Mouse (Mus musculus) MEL (cell line): ENCODE data around the gene Prlhr. TPM values are rescaled to one million over a fixed set of nuclear protein-coding genes. Genes with fewer than 3 reads are reported as not detected.

Experiments
- DNase-seq: peaks from one replicate; pipeline ENCODE4 v3.0.0; 2011; ENCODE audit warnings: low read depth, low spot score
- H3K27ac ChIP-seq: 2 replicates; pipeline ENCODE4 v1.5.1; 2012; ENCODE audit warnings: low read depth, mild to moderate bottlenecking, control low read depth, low read length, moderate library complexity; ENCODE audit not compliant: control insufficient read depth
- H3K27me3 ChIP-seq, 2 experiments: fragments of 150-350 bp in 1 of 2; sonication (generic) in 1 of 2; 2 replicates each; pipeline ENCODE4 v1.6.1; 2012; ENCODE audit warnings: low read length in 2 of 2, mild to moderate bottlenecking in 2 of 2, improper control_type of control experiment in 1 of 2, moderate library complexity in 1 of 2; ENCODE audit not compliant: insufficient read depth in 2 of 2, control insufficient read depth in 1 of 2
- H3K36me3 ChIP-seq, 2 experiments: 2 replicates each; pipeline ENCODE4 v1.6.1; 2012 to 2014; ENCODE audit warnings: low read length in 2 of 2, improper control_type of control experiment in 1 of 2, inconsistent platforms in 1 of 2, mild to moderate bottlenecking in 1 of 2; ENCODE audit not compliant: insufficient read depth in 2 of 2, control insufficient read depth in 1 of 2
- H3K4me1 ChIP-seq, 2 experiments: fragments of 150-350 bp in 1 of 2; sonication (generic) in 1 of 2; 2 replicates each; pipeline ENCODE4 v1.6.1; 2012; ENCODE audit warnings: low read length in 2 of 2, improper control_type of control experiment in 1 of 2, mild to moderate bottlenecking in 1 of 2; ENCODE audit not compliant: insufficient read depth in 2 of 2, control insufficient read depth in 1 of 2
- H3K4me3 ChIP-seq, 2 experiments: fragments of 150-350 bp in 1 of 2; sonication (generic) in 1 of 2; 2 replicates each; pipeline ENCODE4 v1.5.1; 2012; ENCODE audit warnings: low read depth in 2 of 2, low read length in 2 of 2, mild to moderate bottlenecking in 2 of 2, moderate library complexity in 2 of 2, control low read depth in 1 of 2, improper control_type of control experiment in 1 of 2; ENCODE audit not compliant: control insufficient read depth in 1 of 2, insufficient read depth in 1 of 2
- H3K79me2 ChIP-seq: 2 replicates; pipeline ENCODE4 v1.6.1; 2012; ENCODE audit warnings: mild to moderate bottlenecking, low read length, moderate library complexity; ENCODE audit not compliant: control insufficient read depth, poor library complexity, insufficient read depth
- H3K9ac ChIP-seq: 2 replicates; pipeline ENCODE4 v1.6.1; 2012; ENCODE audit warnings: low read depth, mild to moderate bottlenecking, control low read depth, low read length, moderate library complexity; ENCODE audit not compliant: control insufficient read depth, poor library complexity, severe bottlenecking
- H3K9me3 ChIP-seq: fragments of 150-350 bp; sonication (generic); replicated peaks from 2 replicates; pipeline ENCODE4 v1.6.1; 2012; ENCODE audit warnings: mild to moderate bottlenecking, low read length, improper control_type of control experiment, moderate library complexity; ENCODE audit not compliant: insufficient read depth
- CHD2 ChIP-seq: IDR thresholded peaks from 2 replicates; pipeline ENCODE4 v1.6.1; 2011; ENCODE audit warnings: low read length, improper control_type of control experiment
- E2F4 ChIP-seq: IDR thresholded peaks from 2 replicates; pipeline ENCODE4 v1.6.1; 2011; ENCODE audit warnings: low read depth, low read length, improper control_type of control experiment, borderline replicate concordance
- ETS1 ChIP-seq: IDR thresholded peaks from 2 replicates; pipeline ENCODE4 v1.6.1; 2012; ENCODE audit warnings: low read depth, mild to moderate bottlenecking, inconsistent platforms, low read length, improper control_type of control experiment, moderate library complexity
- GABPA ChIP-seq: IDR thresholded peaks from 2 replicates; pipeline ENCODE4 v1.6.1; 2012; ENCODE audit warnings: low read depth, mild to moderate bottlenecking, inconsistent platforms, low read length, improper control_type of control experiment, moderate library complexity
- GATA1 ChIP-seq: IDR thresholded peaks from 2 replicates; pipeline ENCODE4 v1.6.1; 2011; ENCODE audit warnings: low read depth, low read length, improper control_type of control experiment
- HCFC1 ChIP-seq: IDR thresholded peaks from 2 replicates; pipeline ENCODE4 v1.6.1; 2012; ENCODE audit warnings: low read depth, mild to moderate bottlenecking, inconsistent platforms, low read length, improper control_type of control experiment, moderate library complexity
- JUND ChIP-seq: IDR thresholded peaks from 2 replicates; pipeline ENCODE4 v1.6.1; 2011; ENCODE audit warnings: low read depth, mild to moderate bottlenecking, improper control_type of control experiment, low read length
- MAX ChIP-seq: IDR thresholded peaks from 2 replicates; pipeline ENCODE4 v1.6.1; 2011; ENCODE audit warnings: low read length, improper control_type of control experiment
- MAZ ChIP-seq: IDR thresholded peaks from 2 replicates; pipeline ENCODE4 v1.6.1; 2012; ENCODE audit warnings: low read depth, mild to moderate bottlenecking, inconsistent platforms, low read length, improper control_type of control experiment
- MXI1 ChIP-seq: IDR thresholded peaks from 2 replicates; pipeline ENCODE4 v1.6.1; 2011; ENCODE audit warnings: mild to moderate bottlenecking, low read depth, low read length, improper control_type of control experiment
- NELFE ChIP-seq: IDR thresholded peaks from 2 replicates; pipeline ENCODE4 v1.6.1; 2011; ENCODE audit warnings: low read depth, low read length, improper control_type of control experiment
- POLR2A ChIP-seq, 2 experiments: IDR thresholded peaks; 2 replicates each; pipeline ENCODE4 v1.6.1; 2011 to 2012; ENCODE audit warnings: low read length in 2 of 2, mild to moderate bottlenecking in 2 of 2, control low read depth in 1 of 2, improper control_type of control experiment in 1 of 2, low read depth in 1 of 2, moderate library complexity in 1 of 2; ENCODE audit not compliant: control insufficient read depth in 1 of 2, insufficient read depth in 1 of 2, poor library complexity in 1 of 2
- RAD21 ChIP-seq: IDR thresholded peaks from 2 replicates; pipeline ENCODE4 v1.6.1; 2011; ENCODE audit warnings: mild to moderate bottlenecking, low read depth, low read length, improper control_type of control experiment
- TAL1 ChIP-seq: IDR thresholded peaks from 2 replicates; pipeline ENCODE4 v1.6.1; 2012; ENCODE audit warnings: mild to moderate bottlenecking, inconsistent platforms, low read length, moderate library complexity, mixed read lengths
- TBP ChIP-seq: IDR thresholded peaks from 2 replicates; pipeline ENCODE4 v1.8.0; 2011; ENCODE audit warnings: low read depth, low read length, improper control_type of control experiment
- USF1 ChIP-seq: IDR thresholded peaks from 2 replicates; pipeline ENCODE4 v1.6.1; 2014; ENCODE audit warnings: low read depth, mild to moderate bottlenecking, inconsistent platforms, low read length, improper control_type of control experiment, moderate library complexity
- USF2 ChIP-seq, 2 experiments: IDR thresholded peaks; 2 replicates each; pipeline ENCODE4 v1.6.1; 2011 to 2012; ENCODE audit warnings: improper control_type of control experiment in 2 of 2, low read length in 2 of 2, borderline replicate concordance in 1 of 2, inconsistent platforms in 1 of 2, low read depth in 1 of 2, mild to moderate bottlenecking in 1 of 2; ENCODE audit not compliant: insufficient read depth in 1 of 2
- ZC3H11A ChIP-seq: IDR thresholded peaks from 2 replicates; pipeline ENCODE4 v1.6.1; 2012; ENCODE audit warnings: low read depth, mild to moderate bottlenecking, inconsistent platforms, low read length, improper control_type of control experiment
- polyA plus RNA-seq, 2 experiments: library from polyadenylated mRNA; stranded (reverse) in 1 of 2; unstranded in 1 of 2; fragments of >175 nt in 1 of 2; fragments of >200 nt in 1 of 2; gene quantifications; 2 replicates each; pipeline versions ENCODE4 v1.2.1 to v1.2.4; 2012; ENCODE audit warnings: low replicate concordance in 2 of 2, low read depth in 1 of 2; ENCODE audit not compliant: insufficient read length in 2 of 2, insufficient read depth in 1 of 2, missing spikeins in 1 of 2
- total RNA-seq: library from RNA; depleted of rRNA; stranded (reverse); fragments of 300-350 nt; gene quantifications from 2 replicates; pipeline ENCODE4 v1.2.3, GENCODE M21; 2012

Prlhr gene
- total and polyA plus RNA-seq, 3 experiments = not detected

DNA sequence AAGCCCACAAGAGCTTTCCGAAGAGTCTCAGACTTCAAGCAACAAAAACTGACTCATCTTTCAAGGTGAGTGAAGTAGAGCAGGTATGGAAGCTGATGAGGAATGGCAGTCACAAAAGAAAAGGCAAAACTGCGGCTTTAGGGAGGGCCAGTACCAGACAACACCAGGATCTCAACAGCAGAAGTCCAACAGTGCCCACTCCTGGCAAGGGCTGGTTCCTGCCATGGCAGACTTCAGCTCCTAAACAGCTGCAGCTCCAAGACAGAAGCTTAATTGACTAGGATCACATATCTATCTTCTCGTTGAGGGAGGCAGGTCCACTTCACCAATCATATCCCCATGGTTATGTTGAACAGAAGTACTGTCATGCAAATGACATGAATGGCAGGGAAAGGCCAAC lies 45.3 kb upstream of the Prlhr start:
- H3K79me2 ChIP-seq = no peaks in the 10 kb centered on the region
- TF ChIP-seq TAL1 = no peak
- TF ChIP-seq RAD21 = peak; percentile 9
- TF ChIP-seq, all 39 proteins: peak for 1
- H3K4me1 ChIP-seq = no peaks in the 10 kb centered on the region
- no peaks in the 10 kb centered on the region for H3K9me3 ChIP-seq
- no peak overlapping the region for H3K9ac ChIP-seq
- no peak for DNase-seq
- peaks cover 0 to 1% of the 10 kb centered on the region in 2 experiments; a peak in 1 of 4 replicates for H3K27me3 ChIP-seq
- no peak overlapping the region for H3K27ac ChIP-seq
- no peak overlapping the region for H3K4me3 ChIP-seq
- no peaks in the 10 kb centered on the region for H3K36me3 ChIP-seq

DNA sequence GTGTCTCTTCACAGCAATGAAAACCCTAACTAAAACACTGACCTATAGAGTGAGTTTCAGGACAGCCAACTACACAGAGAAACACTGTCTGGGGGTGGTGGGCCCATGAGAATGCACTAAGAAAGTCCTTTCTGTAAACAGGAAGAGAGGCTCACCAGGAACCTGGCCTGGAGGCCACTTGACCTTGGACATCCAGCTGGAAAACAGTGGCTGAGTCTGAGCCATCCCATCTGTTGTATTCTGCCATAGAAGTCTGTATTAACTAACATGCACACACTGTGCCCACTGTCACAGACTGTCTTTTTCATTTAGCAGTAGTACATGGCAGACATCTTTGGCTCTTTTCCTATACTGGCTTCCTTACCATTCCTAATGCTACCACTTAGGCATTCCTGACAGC lies 32.1 kb upstream of the Prlhr start:
- H3K4me1 ChIP-seq = no peaks in the 10 kb centered on the region
- TF ChIP-seq TAL1 = no peak
- no peak for TF ChIP-seq GATA1
- TF ChIP-seq USF2 (IDR thresholded peaks at IDR 0.05; ENCODE audit: borderline replicate concordance in 1 of 2, insufficient read depth in 1 of 2, low read depth in 1 of 2, low read length in 2 of 2) = no peak
- no peak for TF ChIP-seq NELFE
- TF ChIP-seq ETS1 = no peak
- TF ChIP-seq JUND = no peak
- no peak for TF ChIP-seq MAZ
- TF ChIP-seq ZC3H11A = no peak
- TF ChIP-seq GABPA = no peak
- no peak for TF ChIP-seq MXI1
- no peak for TF ChIP-seq POLR2A (IDR thresholded peaks at IDR 0.05; ENCODE audit: control insufficient read depth in 1 of 2, insufficient read depth in 1 of 2, low read depth in 1 of 2, low read length in 2 of 2, poor library complexity in 1 of 2)
- no peak for TF ChIP-seq CHD2
- TF ChIP-seq TBP = no peak
- TF ChIP-seq E2F4 = no peak
- TF ChIP-seq HCFC1 = no peak
- TF ChIP-seq MAX = no peak
- no peak for TF ChIP-seq USF1
- H3K27me3 ChIP-seq = peaks cover 0 to 3% of the 10 kb centered on the region in 2 experiments; a peak in 3 of 4 replicates
- H3K79me2 ChIP-seq = no peaks in the 10 kb centered on the region
- no peak for DNase-seq
- H3K4me3 ChIP-seq = no peak overlapping the region
- H3K9ac ChIP-seq = no peak overlapping the region
- H3K36me3 ChIP-seq = no peaks in the 10 kb centered on the region
- H3K27ac ChIP-seq = no peak overlapping the region
- no peaks in the 10 kb centered on the region for H3K9me3 ChIP-seq
